Mouse (Mus musculus) c-Kit-positive CD71-negative TER-119-negative erythroid progenitor cells, embryonic 14.5 days (primary cell): ENCODE measurements around the gene Ubac1.

ENCODE experiments used
- DNase-seq: peaks from one replicate; pipeline ENCODE4 v3.0.0-alpha.2; 2013; ENCODE audit warnings: low read depth

Gene Ubac1

GRCm38 (mm10) chr2:25975141-25975770, 46.3 kb downstream of the Ubac1 start:
- DNase-seq, result no peak

DNA sequence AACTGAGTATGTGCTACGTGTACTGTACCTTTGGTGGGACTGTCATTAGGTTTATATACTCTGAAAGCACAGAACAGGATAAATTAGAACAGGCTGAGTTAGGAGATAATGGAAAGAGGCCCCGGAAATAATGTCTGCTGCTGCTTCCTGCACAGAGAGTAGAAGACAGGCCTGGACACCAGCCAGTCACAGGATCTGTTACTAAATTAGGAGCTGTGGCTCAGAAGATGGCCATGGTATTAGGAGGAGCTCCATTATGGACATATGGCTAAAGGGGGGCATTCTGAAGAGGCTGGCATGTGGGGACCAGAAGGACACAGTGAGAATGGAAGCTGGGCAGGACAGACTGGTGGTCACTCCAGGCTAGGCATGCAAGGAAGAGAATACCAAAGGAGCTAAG, 51.1 kb downstream of the Ubac1 start:
- no peak for DNase-seq

- DNase-seq, result no peak
Measured at GRCm38 (mm10) chr2:25969319-25969718, 52.2 kb downstream of the Ubac1 start.

- no peak for DNase-seq
Measured at GRCm38 (mm10) chr2:25949291-25949690, 72.3 kb downstream of the Ubac1 start.
